Mouse (Mus musculus): ENCODE results near the gene Ikzf1. TPM values are rescaled to one million over a fixed set of nuclear protein-coding genes. Genes with fewer than 3 reads are reported as not detected.

Ikzf1 gene
- polyA plus RNA-seq, 1 experiment: 21.9 TPM

DNA sequence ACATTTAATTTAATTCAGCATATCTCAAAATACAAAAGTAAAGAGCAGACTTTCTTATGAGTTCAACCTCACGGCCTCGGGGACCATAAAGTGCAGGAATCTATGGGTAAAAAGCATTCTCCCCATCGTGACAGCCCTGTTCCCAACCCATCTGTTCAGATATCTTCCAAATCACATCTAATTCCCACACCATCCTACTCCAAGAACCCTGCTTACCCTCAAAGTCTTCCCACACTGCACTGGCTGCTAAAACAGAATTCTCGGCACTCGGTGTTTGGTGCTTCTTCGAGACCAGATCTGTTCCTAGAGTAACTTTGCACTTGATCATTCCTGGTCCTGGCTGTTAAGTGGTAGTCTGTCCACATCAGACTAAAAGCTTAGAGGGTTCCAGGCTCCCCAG, 93.5 kb downstream of the Ikzf1 start:
- no peaks in the 10 kb centered on the region for H3K36me3 ChIP-seq (ENCODE audit: control insufficient read depth, insufficient read depth, low read length)
- no peak overlapping the region for H3K4me3 ChIP-seq (ENCODE audit: low read depth, low read length)
- H3K27ac ChIP-seq (ENCODE audit: insufficient read depth, low read depth, low read length): no peak overlapping the region
- no peaks in the 10 kb centered on the region for H3K4me1 ChIP-seq (ENCODE audit: control insufficient read depth, insufficient read depth, insufficient read length, low read length)
- no peaks in the 10 kb centered on the region for H3K27me3 ChIP-seq (ENCODE audit: control insufficient read depth, insufficient read depth, low read length)
- WGBS: 89% methylated on average over 6 of the region's 6 CpGs
- TF ChIP-seq CTCF (IDR thresholded peaks at IDR 0.05; ENCODE audit: extremely low read depth, insufficient read length, insufficient replicate concordance, low read depth, low read length) (no peak), POLR2A (IDR thresholded peaks at IDR 0.05; ENCODE audit: low read depth, low read length) (no peak)

DNA sequence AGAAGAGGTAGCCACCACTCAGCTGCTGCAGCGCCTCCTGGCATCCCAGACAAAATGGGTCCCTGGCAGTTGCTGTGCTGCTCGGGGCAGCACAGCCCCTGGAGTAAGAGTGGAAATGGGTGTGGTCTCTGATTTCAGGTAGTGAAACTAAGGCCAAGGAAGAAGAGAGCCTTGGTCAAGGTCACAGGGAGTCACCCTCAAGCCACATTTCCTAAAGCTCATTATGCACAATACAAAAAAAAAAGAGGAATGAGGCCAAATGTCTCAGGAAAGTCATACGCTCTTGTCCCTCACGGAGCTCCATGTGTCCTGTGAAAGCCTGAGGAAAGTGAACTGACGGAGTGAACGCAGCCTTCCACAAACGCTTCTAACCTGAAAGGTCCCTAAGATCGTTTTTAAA, 96.9 kb downstream of the Ikzf1 start:
- H3K4me3 ChIP-seq (ENCODE audit: low read depth, low read length): no peak overlapping the region
- TF ChIP-seq POLR2A (IDR thresholded peaks at IDR 0.05; ENCODE audit: low read depth, low read length) (no peak), CTCF (IDR thresholded peaks at IDR 0.05; ENCODE audit: extremely low read depth, insufficient read length, insufficient replicate concordance, low read depth, low read length) (no peak)
- 80% methylated on average over 8 of the region's 8 CpGs for WGBS
- H3K27me3 ChIP-seq (ENCODE audit: control insufficient read depth, insufficient read depth, low read length): no peaks in the 10 kb centered on the region
- no peaks in the 10 kb centered on the region for H3K36me3 ChIP-seq (ENCODE audit: control insufficient read depth, insufficient read depth, low read length)
- H3K4me1 ChIP-seq (ENCODE audit: control insufficient read depth, insufficient read depth, insufficient read length, low read length): no peaks in the 10 kb centered on the region
- H3K27ac ChIP-seq (ENCODE audit: insufficient read depth, low read depth, low read length): no peak overlapping the region

DNA sequence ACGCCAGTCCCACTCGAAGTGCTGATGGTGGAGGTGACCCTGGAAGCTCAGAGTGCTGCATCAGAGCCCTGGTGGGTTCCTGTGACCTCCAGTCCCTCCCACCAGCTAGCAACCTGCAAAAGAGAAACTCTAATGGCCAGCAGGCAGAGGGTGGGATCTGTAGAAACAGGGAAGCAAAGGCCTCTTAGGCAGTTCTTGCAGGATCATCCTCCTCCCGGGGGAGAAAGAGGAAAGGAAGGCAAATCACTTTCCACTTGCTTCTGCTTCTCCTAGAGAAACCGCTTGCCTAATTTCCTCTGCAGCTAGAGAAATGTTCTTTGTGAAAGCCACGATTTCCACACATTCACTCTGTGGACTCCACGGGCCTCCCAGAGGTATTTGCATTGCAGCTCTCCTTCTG, 100.7 kb downstream of the Ikzf1 start:
- no peak for TF ChIP-seq POLR2A (IDR thresholded peaks at IDR 0.05; ENCODE audit: low read depth, low read length)
- no peak for TF ChIP-seq CTCF (IDR thresholded peaks at IDR 0.05; ENCODE audit: extremely low read depth, insufficient read length, insufficient replicate concordance, low read depth, low read length)
- Histone ChIP-seq H3K4me3 (ENCODE audit: low read depth, low read length) (no peak overlapping the region), H3K36me3 (ENCODE audit: control insufficient read depth, insufficient read depth, low read length) (no peaks in the 10 kb centered on the region), H3K4me1 (ENCODE audit: control insufficient read depth, insufficient read depth, insufficient read length, low read length) (no peaks in the 10 kb centered on the region), H3K27me3 (ENCODE audit: control insufficient read depth, insufficient read depth, low read length) (no peaks in the 10 kb centered on the region), H3K27ac (ENCODE audit: insufficient read depth, low read depth, low read length) (no peak overlapping the region)
- 54% methylated on average over 6 of the region's 6 CpGs for WGBS

DNA sequence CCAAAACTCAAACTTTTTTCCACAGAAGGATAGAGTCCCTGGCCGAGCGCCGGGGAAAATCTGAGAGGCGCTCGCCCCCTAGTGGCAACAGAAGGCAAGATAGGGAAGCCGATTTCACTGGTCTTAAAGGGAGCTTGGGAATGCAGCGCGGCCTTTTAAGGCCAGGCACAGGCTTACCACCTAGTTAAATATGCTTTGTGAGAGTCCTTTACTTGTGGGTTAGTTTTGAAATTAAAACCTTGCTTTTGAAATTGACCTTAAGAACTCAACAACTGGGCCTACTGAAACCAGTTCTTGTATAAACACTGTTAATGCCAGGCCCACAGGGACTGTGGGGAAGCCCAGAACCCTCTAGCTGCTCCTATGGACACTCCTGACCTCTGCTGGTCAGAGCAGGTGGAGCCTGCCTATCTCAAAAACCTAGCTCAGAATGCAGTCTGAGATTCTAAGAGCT, 103.7 kb downstream of the Ikzf1 start:
- Histone ChIP-seq H3K4me1 (ENCODE audit: control insufficient read depth, insufficient read depth, insufficient read length, low read length) (no peaks in the 10 kb centered on the region; the same call in 1 of the 2 replicates), H3K27me3 (ENCODE audit: control insufficient read depth, insufficient read depth, low read length) (no peaks in the 10 kb centered on the region), H3K4me3 (ENCODE audit: low read depth, low read length) (no peak overlapping the region), H3K36me3 (ENCODE audit: control insufficient read depth, insufficient read depth, low read length) (no peaks in the 10 kb centered on the region), H3K27ac (ENCODE audit: insufficient read depth, low read depth, low read length) (no peak overlapping the region)
- under 1% methylated on average over 8 of the region's 8 CpGs for WGBS
- TF ChIP-seq CTCF (IDR thresholded peaks at IDR 0.05; ENCODE audit: extremely low read depth, insufficient read length, insufficient replicate concordance, low read depth, low read length) (peak; percentile 84), POLR2A (IDR thresholded peaks at IDR 0.05; ENCODE audit: low read depth, low read length) (no peak)

DNA sequence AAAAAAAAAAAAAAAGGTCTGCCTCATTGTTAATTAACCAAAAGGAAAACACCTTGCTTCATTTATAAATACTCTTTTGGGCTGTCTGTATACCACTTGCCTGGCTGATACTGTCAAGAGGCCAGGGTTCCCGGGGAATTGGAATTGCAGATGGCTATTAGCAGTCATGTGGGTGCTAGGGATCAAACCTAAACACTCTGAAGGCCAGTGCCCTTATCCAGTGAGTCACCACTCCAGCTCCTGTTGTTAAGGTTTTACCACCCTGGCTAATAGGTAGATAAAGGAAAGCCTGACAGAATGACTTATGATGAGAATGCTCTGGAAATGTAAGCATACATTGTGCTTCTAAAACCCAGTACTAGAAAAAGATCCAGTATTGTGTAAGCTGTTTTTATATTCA, 109.8 kb downstream of the Ikzf1 start:
- 25% methylated on average over 1 of the region's 1 CpGs for WGBS
- no peak overlapping the region for H3K27ac ChIP-seq (ENCODE audit: insufficient read depth, low read depth, low read length)
- TF ChIP-seq POLR2A (IDR thresholded peaks at IDR 0.05; ENCODE audit: low read depth, low read length): no peak
- TF ChIP-seq CTCF (IDR thresholded peaks at IDR 0.05; ENCODE audit: extremely low read depth, insufficient read length, insufficient replicate concordance, low read depth, low read length): no peak

DNA sequence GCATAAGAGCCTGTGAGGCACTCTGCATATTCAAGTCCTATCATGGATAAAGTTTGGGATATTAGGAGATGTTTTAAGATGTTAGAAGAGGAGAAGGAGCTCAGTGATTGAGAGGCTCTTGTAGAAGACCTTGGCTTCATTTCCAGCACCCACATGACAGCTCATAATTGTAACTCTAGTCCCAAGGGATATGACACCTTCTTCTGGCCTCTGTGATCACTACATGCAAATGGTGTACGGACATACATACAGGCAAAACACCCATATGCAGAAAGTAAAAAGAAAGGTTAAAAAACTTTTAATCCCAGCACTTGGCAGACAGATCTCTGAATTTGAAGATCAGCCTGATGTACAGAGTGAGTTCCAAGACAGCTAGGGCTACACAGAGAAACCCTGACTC, 113.9 kb downstream of the Ikzf1 start:
- H3K36me3 ChIP-seq (ENCODE audit: control insufficient read depth, insufficient read depth, low read length): peaks cover 6% of the 10 kb centered on the region
- no peaks in the 10 kb centered on the region for H3K27me3 ChIP-seq (ENCODE audit: control insufficient read depth, insufficient read depth, low read length)
- H3K4me1 ChIP-seq (ENCODE audit: control insufficient read depth, insufficient read depth, insufficient read length, low read length): no peaks in the 10 kb centered on the region; the same call in 1 of the 2 replicates
- H3K27ac ChIP-seq (ENCODE audit: insufficient read depth, low read depth, low read length): no peak overlapping the region
- WGBS: 98% methylated on average over 1 of the region's 1 CpGs
- TF ChIP-seq CTCF (IDR thresholded peaks at IDR 0.05; ENCODE audit: extremely low read depth, insufficient read length, insufficient replicate concordance, low read depth, low read length) (no peak), POLR2A (IDR thresholded peaks at IDR 0.05; ENCODE audit: low read depth, low read length) (no peak)
- no peak overlapping the region for H3K4me3 ChIP-seq (ENCODE audit: low read depth, low read length)

More for the DNA sequence above, 109.8 kb downstream of the Ikzf1 start:
- Histone ChIP-seq H3K27me3 (ENCODE audit: control insufficient read depth, insufficient read depth, low read length) (no peaks in the 10 kb centered on the region), H3K36me3 (ENCODE audit: control insufficient read depth, insufficient read depth, low read length) (no peaks in the 10 kb centered on the region; the same call in 1 of the 2 replicates), H3K4me3 (ENCODE audit: low read depth, low read length) (no peak overlapping the region), H3K4me1 (ENCODE audit: control insufficient read depth, insufficient read depth, insufficient read length, low read length) (no peaks in the 10 kb centered on the region; the same call in 1 of the 2 replicates)

DNA sequence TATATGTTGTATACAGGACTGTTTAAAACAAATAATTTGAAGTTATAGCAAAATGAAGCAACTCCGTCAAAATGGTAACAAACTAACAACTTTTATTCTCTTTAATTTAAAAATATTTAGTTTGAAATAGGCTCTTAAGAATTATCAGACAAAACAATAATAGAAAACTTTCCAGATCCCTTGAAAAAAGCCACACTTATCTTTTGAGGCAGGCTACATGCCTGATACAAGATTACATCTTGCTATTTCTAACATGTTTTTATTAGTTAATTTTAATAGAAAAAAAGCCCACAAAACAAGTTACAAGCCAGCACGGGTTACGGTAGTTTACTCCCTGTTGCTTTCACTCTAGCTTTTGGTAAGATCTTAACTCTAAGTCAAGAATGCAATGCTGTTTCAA, 115.5 kb downstream of the Ikzf1 start:
- Histone ChIP-seq H3K4me3 (ENCODE audit: low read depth, low read length) (no peak overlapping the region), H3K27me3 (ENCODE audit: control insufficient read depth, insufficient read depth, low read length) (no peaks in the 10 kb centered on the region), H3K36me3 (ENCODE audit: control insufficient read depth, insufficient read depth, low read length) (peaks cover 6% of the 10 kb centered on the region), H3K27ac (ENCODE audit: insufficient read depth, low read depth, low read length) (no peak overlapping the region), H3K4me1 (ENCODE audit: control insufficient read depth, insufficient read depth, insufficient read length, low read length) (no peaks in the 10 kb centered on the region)
- TF ChIP-seq CTCF (IDR thresholded peaks at IDR 0.05; ENCODE audit: extremely low read depth, insufficient read length, insufficient replicate concordance, low read depth, low read length) (no peak), POLR2A (IDR thresholded peaks at IDR 0.05; ENCODE audit: low read depth, low read length) (no peak)
- WGBS: 90% methylated on average over 3 of the region's 3 CpGs

Measured in small intestine, adult 2 months (tissue).